Mouse (Mus musculus) monocyte, adult 5-6 weeks (primary cell): ENCODE results near the gene 4932438A13Rik. TPM values are rescaled to one million over a fixed set of nuclear protein-coding genes. Genes with fewer than 3 reads are reported as not detected.

Source experiments
- ATAC-seq: fragments of 153-309, 156-312 bp; replicated peaks from 2 replicates; pipeline ENCODE4 v1.8.0; 2017; ENCODE audit warnings: mild to moderate bottlenecking; ENCODE audit not compliant: low TSS enrichment, insufficient number of reproducible peaks, severe bottlenecking, poor library complexity, low FRiP score
- total RNA-seq: library from RNA; stranded (forward); fragments of 200-1000, 200-491, 200-594 nt; gene quantifications from 3 replicates; pipeline ENCODE4 v1.2.3, GENCODE M21; 2017

4932438A13Rik gene
- total RNA-seq = 73.1 to 131 TPM (median 89.0 TPM) in 3 replicates

- ATAC-seq = peak; percentile 98
These were observed at the start of gene 4932438A13Rik for GRCm38 (mm10) chr3:36862721-36863275. Gene 4932438A13Rik, plus strand, starts transcription at chr3:36863104.

- ATAC-seq = no peak
These were observed 46.3 kb upstream of the 4932438A13Rik start for GRCm38 (mm10) chr3:36816633-36817032.

- ATAC-seq = no peak
These were observed 43.5 kb upstream of the 4932438A13Rik start for GRCm38 (mm10) chr3:36819402-36819801.

GRCm38 (mm10) chr3:36821037-36821436, 41.9 kb upstream of the 4932438A13Rik start:
- ATAC-seq = no peak

- ATAC-seq = no peak
These were observed 37.8 kb upstream of the 4932438A13Rik start for GRCm38 (mm10) chr3:36825098-36825497.

GRCm38 (mm10) chr3:36825554-36825953, 37.4 kb upstream of the 4932438A13Rik start:
- no peak for ATAC-seq

GRCm38 (mm10) chr3:36827274-36828025, 35.5 kb upstream of the 4932438A13Rik start:
- no peak for ATAC-seq

- ATAC-seq = no peak
These were observed 32.7 kb upstream of the 4932438A13Rik start for GRCm38 (mm10) chr3:36830218-36830617.

- ATAC-seq = no peak
These were observed 28.5 kb upstream of the 4932438A13Rik start for GRCm38 (mm10) chr3:36834426-36834825.

- ATAC-seq = no peak
These were observed 28.1 kb upstream of the 4932438A13Rik start for GRCm38 (mm10) chr3:36834832-36835231.

- ATAC-seq = no peak
These were observed 27.2 kb upstream of the 4932438A13Rik start for GRCm38 (mm10) chr3:36835525-36836203.

GRCm38 (mm10) chr3:36836833-36837232, 26.1 kb upstream of the 4932438A13Rik start:
- ATAC-seq = no peak

- ATAC-seq = peak; percentile 82
These were observed 22.0 kb upstream of the 4932438A13Rik start for GRCm38 (mm10) chr3:36840650-36841555.

- peak; percentile 93 for ATAC-seq
These were observed 9.0 kb upstream of the 4932438A13Rik start for GRCm38 (mm10) chr3:36853733-36854440.

GRCm38 (mm10) chr3:36861411-36862410, 1.2 kb upstream of the 4932438A13Rik start:
- no peak for ATAC-seq

GRCm38 (mm10) chr3:36863427-36863826, 523 bp downstream of the 4932438A13Rik start:
- ATAC-seq = no peak

GRCm38 (mm10) chr3:36863881-36864280, 977 bp downstream of the 4932438A13Rik start:
- no peak for ATAC-seq
